Mouse (Mus musculus): ENCODE results near the gene Ccr8. TPM values are rescaled to one million over a fixed set of nuclear protein-coding genes. Genes with fewer than 3 reads are reported as not detected.
"Not testable (repeated sequence)": the region's sequence is repeated elsewhere in the genome, so short reads cannot be mapped to it uniquely, and the experiment has no call there.

Gene Ccr8
- polyA plus RNA-seq, 1 experiment = not detected

GRCm38 (mm10) chr9:120083158-120083894, 8.6 kb upstream of the Ccr8 start:
- TF ChIP-seq GATA1 (IDR thresholded peaks at IDR 0.05; ENCODE audit: borderline replicate concordance, low read length) = no peak

GRCm38 (mm10) chr9:120084406-120084805, 7.5 kb upstream of the Ccr8 start:
- peaks cover 20% of the 10 kb centered on the region for H3K9me3 ChIP-seq
- H3K4me3 ChIP-seq (replicated peaks) = no peak overlapping the region
- H3K4me1 ChIP-seq = peaks cover 7% of the 10 kb centered on the region; the same call in 1 of the 2 replicates
- no peak for TF ChIP-seq GATA1 (IDR thresholded peaks at IDR 0.05; ENCODE audit: borderline replicate concordance, low read length)
- TF ChIP-seq FLI1 (IDR thresholded peaks at IDR 0.05; ENCODE audit: low read length) = no peak
- H3K27me3 ChIP-seq (replicated peaks) = peaks cover 12% of the 10 kb centered on the region
- no peaks in the 10 kb centered on the region for H3K36me3 ChIP-seq (replicated peaks; ENCODE audit: low read length)

More at GRCm38 (mm10) chr9:120083158-120083894, 8.6 kb upstream of the Ccr8 start:
- peaks cover 16% of the 10 kb centered on the region for H3K27me3 ChIP-seq (replicated peaks)
- H3K4me1 ChIP-seq = peaks cover 7% of the 10 kb centered on the region; the same call in 1 of the 2 replicates
- H3K9me3 ChIP-seq = peaks cover 13% of the 10 kb centered on the region; the same call in 1 of the 2 replicates
- no peaks in the 10 kb centered on the region for H3K36me3 ChIP-seq (replicated peaks; ENCODE audit: low read length)
- peak overlapping the region; percentile 13 for H3K4me3 ChIP-seq (replicated peaks)

- H3K9me3 ChIP-seq = peaks cover 15% of the 10 kb centered on the region
- no peaks in the 10 kb centered on the region for H3K4me1 ChIP-seq
- H3K36me3 ChIP-seq (replicated peaks; ENCODE audit: low read length) = no peaks in the 10 kb centered on the region
- H3K27me3 ChIP-seq (replicated peaks) = peaks cover 14% of the 10 kb centered on the region
- TF ChIP-seq GATA1 (IDR thresholded peaks at IDR 0.05; ENCODE audit: borderline replicate concordance, low read length) (no peak), FLI1 (IDR thresholded peaks at IDR 0.05; ENCODE audit: low read length) (no peak)
- no peak overlapping the region for H3K4me3 ChIP-seq (replicated peaks)
Measured at GRCm38 (mm10) chr9:120089125-120089524, 2.8 kb upstream of the Ccr8 start.

- TF ChIP-seq GATA1 (IDR thresholded peaks at IDR 0.05; ENCODE audit: borderline replicate concordance, low read length) (no peak), FLI1 (IDR thresholded peaks at IDR 0.05; ENCODE audit: low read length) (no peak)
- Histone ChIP-seq H3K27me3 (replicated peaks) (peaks cover 17% of the 10 kb centered on the region), H3K9me3 (peaks cover 15% of the 10 kb centered on the region), H3K4me1 (no peaks in the 10 kb centered on the region), H3K36me3 (replicated peaks; ENCODE audit: low read length) (no peaks in the 10 kb centered on the region), H3K4me3 (replicated peaks) (no peak overlapping the region)
Measured at GRCm38 (mm10) chr9:120091086-120091485, 828 bp upstream of the Ccr8 start.

GRCm38 (mm10) chr9:120093701-120094100, 1.8 kb downstream of the Ccr8 start:
- no peak overlapping the region for H3K4me3 ChIP-seq (replicated peaks)
- peaks cover 17% of the 10 kb centered on the region for H3K27me3 ChIP-seq (replicated peaks)
- H3K4me1 ChIP-seq = peaks cover 6% of the 10 kb centered on the region
- H3K9me3 ChIP-seq = peaks cover 8% of the 10 kb centered on the region
- no peaks in the 10 kb centered on the region for H3K36me3 ChIP-seq (replicated peaks; ENCODE audit: low read length)
- TF ChIP-seq FLI1 (IDR thresholded peaks at IDR 0.05; ENCODE audit: low read length) = no peak
- no peak for TF ChIP-seq GATA1 (IDR thresholded peaks at IDR 0.05; ENCODE audit: borderline replicate concordance, low read length)

GRCm38 (mm10) chr9:120095886-120096285, 4.0 kb downstream of the Ccr8 start:
- Histone ChIP-seq H3K36me3 (replicated peaks; ENCODE audit: low read length) (no peaks in the 10 kb centered on the region), H3K27me3 (replicated peaks) (peaks cover 17% of the 10 kb centered on the region), H3K9me3 (no peaks in the 10 kb centered on the region), H3K4me1 (peaks cover 6% of the 10 kb centered on the region), H3K4me3 (replicated peaks) (no peak overlapping the region)
- TF ChIP-seq GATA1 (IDR thresholded peaks at IDR 0.05; ENCODE audit: borderline replicate concordance, low read length) (no peak), FLI1 (IDR thresholded peaks at IDR 0.05; ENCODE audit: low read length) (no peak)

- Histone ChIP-seq H3K27me3 (replicated peaks) (peaks cover 11% of the 10 kb centered on the region), H3K36me3 (replicated peaks; ENCODE audit: low read length) (no peaks in the 10 kb centered on the region), H3K9me3 (peaks cover 9% of the 10 kb centered on the region), H3K4me3 (replicated peaks) (no peak overlapping the region), H3K4me1 (peaks cover 6% of the 10 kb centered on the region)
- TF ChIP-seq GATA1 (IDR thresholded peaks at IDR 0.05; ENCODE audit: borderline replicate concordance, low read length) (no peak), FLI1 (IDR thresholded peaks at IDR 0.05; ENCODE audit: low read length) (no peak)
Measured at GRCm38 (mm10) chr9:120098682-120099081, 6.8 kb downstream of the Ccr8 start.

GRCm38 (mm10) chr9:120099304-120099703, 7.4 kb downstream of the Ccr8 start:
- TF ChIP-seq FLI1 (IDR thresholded peaks at IDR 0.05; ENCODE audit: low read length) (no peak), GATA1 (IDR thresholded peaks at IDR 0.05; ENCODE audit: borderline replicate concordance, low read length) (no peak)
- Histone ChIP-seq H3K4me3 (replicated peaks) (no peak overlapping the region), H3K4me1 (peaks cover 6% of the 10 kb centered on the region), H3K27me3 (replicated peaks) (peaks cover 5% of the 10 kb centered on the region), H3K9me3 (peaks cover 9% of the 10 kb centered on the region), H3K36me3 (replicated peaks; ENCODE audit: low read length) (no peaks in the 10 kb centered on the region)

- Histone ChIP-seq H3K4me3 (replicated peaks) (no peak overlapping the region), H3K4me1 (peaks cover 6% of the 10 kb centered on the region), H3K27me3 (replicated peaks) (no peaks in the 10 kb centered on the region), H3K36me3 (replicated peaks; ENCODE audit: low read length) (no peaks in the 10 kb centered on the region), H3K9me3 (peaks cover 9% of the 10 kb centered on the region)
- TF ChIP-seq FLI1 (IDR thresholded peaks at IDR 0.05; ENCODE audit: low read length) (no peak), GATA1 (IDR thresholded peaks at IDR 0.05; ENCODE audit: borderline replicate concordance, low read length) (no peak)
Measured at GRCm38 (mm10) chr9:120101165-120101564, 9.3 kb downstream of the Ccr8 start.

- not testable (repeated sequence) for H3K27me3 ChIP-seq (replicated peaks); H3K36me3 ChIP-seq (replicated peaks; ENCODE audit: low read length); H3K9me3 ChIP-seq; H3K4me3 ChIP-seq (replicated peaks)
- H3K4me1 ChIP-seq = peaks cover 29% of the 10 kb centered on the region
Measured at GRCm38 (mm10) chr9:120108953-120109352, 17.0 kb downstream of the Ccr8 start.

Measured in megakaryocyte, embryonic 14.5 days (primary cell).